Mouse (Mus musculus) heart, embryonic 14.5 days (tissue): ENCODE data around the gene Ddx41. TPM values are rescaled to one million over a fixed set of nuclear protein-coding genes. Genes with fewer than 3 reads are reported as not detected.

Source experiments
- ATAC-seq: fragments of 200-750 bp; cut with Nextera tagmentation; 2 replicates; pipeline ENCODE4 v1.8.0; 2017; ENCODE audit warnings: low read depth, moderate TSS enrichment; ENCODE audit not compliant: insufficient number of reproducible peaks, insufficient read depth, low FRiP score
- H3K27ac ChIP-seq, 2 experiments: fragments of 200-500 bp in 1 of 2; fragments of 300-500 bp in 1 of 2; sonication (generic) in 1 of 2; replicated peaks in 1 of 2; 2 replicates each; pipeline ENCODE4 v1.5.1; 2012 to 2014; ENCODE audit warnings: low read depth in 2 of 2, low read length in 2 of 2, control low read depth in 1 of 2, mild to moderate bottlenecking in 1 of 2, mixed read lengths in 1 of 2; ENCODE audit not compliant: control insufficient read depth in 1 of 2, insufficient read depth in 1 of 2
- H3K27me3 ChIP-seq: fragments of 300-500 bp; sonication (generic); 2 replicates; pipeline ENCODE4 v1.6.1; 2014; ENCODE audit warnings: mild to moderate bottlenecking, low read length, control low read depth; ENCODE audit not compliant: control insufficient read depth, insufficient read depth
- H3K36me3 ChIP-seq: fragments of 300-500 bp; sonication (generic); 2 replicates; pipeline ENCODE4 v1.6.1; 2014; ENCODE audit warnings: mild to moderate bottlenecking, control low read depth, low read length, mixed read lengths; ENCODE audit not compliant: control insufficient read depth, insufficient read depth
- H3K4me1 ChIP-seq, 2 experiments: fragments of 200-500 bp in 1 of 2; fragments of 300-500 bp in 1 of 2; sonication (generic) in 1 of 2; 2 replicates each; pipeline ENCODE4 v1.6.1; 2012 to 2014; ENCODE audit warnings: low read length in 2 of 2, control low read depth in 1 of 2, mixed read lengths in 1 of 2; ENCODE audit not compliant: control insufficient read depth in 2 of 2, insufficient read depth in 2 of 2
- H3K4me2 ChIP-seq: fragments of 300-500 bp; sonication (generic); 2 replicates; pipeline ENCODE4 v1.6.1; 2014; ENCODE audit warnings: mild to moderate bottlenecking, low read length
- H3K4me3 ChIP-seq, 2 experiments: fragments of 200-500 bp in 1 of 2; fragments of 300-500 bp in 1 of 2; sonication (generic) in 1 of 2; 2 replicates each; pipeline ENCODE4 v1.5.1; 2012 to 2014; ENCODE audit warnings: low read length in 2 of 2, mild to moderate bottlenecking in 2 of 2, control low read depth in 1 of 2, low read depth in 1 of 2, moderate library complexity in 1 of 2; ENCODE audit not compliant: control insufficient read depth in 1 of 2, insufficient read depth in 1 of 2
- H3K9ac ChIP-seq: fragments of 300-500 bp; sonication (generic); 2 replicates; pipeline ENCODE4 v1.6.1; 2014; ENCODE audit warnings: mild to moderate bottlenecking, low read length
- H3K9me3 ChIP-seq: fragments of 300-500 bp; sonication (generic); 2 replicates; pipeline ENCODE4 v1.6.1; 2016; ENCODE audit warnings: low read length, control low read depth; ENCODE audit not compliant: control insufficient read depth
- WGBS: fragments of 180-500 bp; shearing (Covaris S2); extraction: QIAGEN DNeasy Blood & Tissue Kit; methylation state at CpG from one replicate; pipeline ENCODE4 v1.1.7; 2014; 5-methylcytosine and 5-hydroxymethylcytosine counted together
- polyA plus RNA-seq: library from polyadenylated mRNA; unstranded; fragments of >200 nt; fragmentation: Nextera tagmentation; extraction: Ambion mirVana; gene quantifications from 2 replicates; pipeline ENCODE4 v1.2.1, GENCODE M21; 2014

Gene Ddx41
- polyA plus RNA-seq, 1 experiment from 2014 or later, result 28.9 TPM

GRCm38 (mm10) chr13:55513111-55513748 lies 23.2 kb downstream of the Ddx41 start, which contains the start of gene Pdlim7:
TSS of gene Pdlim7 (minus strand) at chr13:55513676.
- H3K4me1 ChIP-seq, result peaks cover 29 to 40% of the 10 kb centered on the region in 2 experiments
- peak; percentile 40; the same call in 1 of the 2 replicates for ATAC-seq
- under 1% methylated on average over 55 of the region's 55 CpGs for WGBS

GRCm38 (mm10) chr13:55512379-55513031 lies 24.0 kb downstream of the Ddx41 start:
- peaks cover 38% of the 10 kb centered on the region for H3K36me3 ChIP-seq
- H3K4me1 ChIP-seq, result peaks cover 29 to 41% of the 10 kb centered on the region in 2 experiments
- H3K4me2 ChIP-seq, result peak overlapping the region; percentile 92

More at GRCm38 (mm10) chr13:55513111-55513748, 23.2 kb downstream of the Ddx41 start, which contains the start of gene Pdlim7:
- Histone ChIP-seq H3K9ac (peak within 1 kb of the TSS; percentile 99), H3K27me3 (peaks cover 14% of the 10 kb centered on the region), H3K4me3 (peak within 1 kb of the TSS; percentile 84 to 99), H3K27ac (peak within 1 kb of the TSS; percentile 97 to 99), H3K36me3 (peaks cover 31% of the 10 kb centered on the region), H3K4me2 (peak within 1 kb of the TSS; percentile 92), H3K9me3 (no peaks in the 10 kb centered on the region)

GRCm38 (mm10) chr13:55511492-55511861 lies 25.0 kb downstream of the Ddx41 start:
- WGBS, result 7% methylated on average over 5 of the region's 5 CpGs
- Histone ChIP-seq H3K36me3 (peaks cover 48% of the 10 kb centered on the region), H3K9me3 (no peaks in the 10 kb centered on the region), H3K27me3 (peaks cover 8% of the 10 kb centered on the region), H3K27ac (peak overlapping the region; percentile 97 to 99), H3K4me1 (peaks cover 29 to 41% of the 10 kb centered on the region in 2 experiments), H3K4me3 (peak overlapping the region; percentile 84 to 99), H3K4me2 (peak overlapping the region; percentile 92), H3K9ac (peak overlapping the region; percentile 99)
- no peak for ATAC-seq

More at GRCm38 (mm10) chr13:55512379-55513031, 24.0 kb downstream of the Ddx41 start:
- Histone ChIP-seq H3K27me3 (peaks cover 8% of the 10 kb centered on the region), H3K9ac (peak overlapping the region; percentile 99), H3K27ac (peak overlapping the region; percentile 97 to 99), H3K4me3 (peak overlapping the region; percentile 84 to 99), H3K9me3 (no peaks in the 10 kb centered on the region)
- ATAC-seq, result peak; percentile 41
- WGBS, result 1% methylated on average over 25 of the region's 25 CpGs

- Histone ChIP-seq H3K9ac (peak overlapping the region; percentile 99), H3K27ac (peak overlapping the region; percentile 97 to 99), H3K36me3 (peaks cover 54% of the 10 kb centered on the region), H3K4me3 (peak overlapping the region; percentile 21 to 99), H3K4me2 (peak overlapping the region; percentile 92), H3K4me1 (peaks cover 29 to 41% of the 10 kb centered on the region in 2 experiments), H3K27me3 (peaks cover 8% of the 10 kb centered on the region), H3K9me3 (no peaks in the 10 kb centered on the region)
- ATAC-seq, result peak; percentile 78
- 3% methylated on average over 6 of the region's 6 CpGs for WGBS
These were observed 25.6 kb downstream of the Ddx41 start for GRCm38 (mm10) chr13:55510668-55511491.

- H3K36me3 ChIP-seq, result peaks cover 60% of the 10 kb centered on the region
- peak overlapping the region; percentile 6 to 17; a peak in 3 of 4 replicates for H3K4me3 ChIP-seq
- peaks cover 29 to 41% of the 10 kb centered on the region in 2 experiments for H3K4me1 ChIP-seq
- 10% methylated on average over 3 of the region's 3 CpGs for WGBS
- H3K27ac ChIP-seq, result peak overlapping the region; percentile 72 to 97
- peak; percentile 4 for ATAC-seq
- H3K4me2 ChIP-seq, result peak overlapping the region; percentile 92
- no peaks in the 10 kb centered on the region for H3K9me3 ChIP-seq
- H3K9ac ChIP-seq, result peak overlapping the region; percentile 63
- peaks cover 7% of the 10 kb centered on the region for H3K27me3 ChIP-seq
These were observed 26.2 kb downstream of the Ddx41 start for GRCm38 (mm10) chr13:55510332-55510667.

GRCm38 (mm10) chr13:55508531-55508930 lies 27.9 kb downstream of the Ddx41 start:
- H3K4me3 ChIP-seq, result no peak overlapping the region
- H3K9ac ChIP-seq, result no peak overlapping the region
- H3K4me2 ChIP-seq, result no peak overlapping the region
- peaks cover 78% of the 10 kb centered on the region for H3K36me3 ChIP-seq
- no peaks in the 10 kb centered on the region for H3K9me3 ChIP-seq
- no peak overlapping the region for H3K27ac ChIP-seq
- peaks cover 29 to 46% of the 10 kb centered on the region in 2 experiments for H3K4me1 ChIP-seq
- WGBS, result 88% methylated on average over 10 of the region's 10 CpGs
- H3K27me3 ChIP-seq, result no peaks in the 10 kb centered on the region
- ATAC-seq, result no peak

- Histone ChIP-seq H3K27me3 (no peaks in the 10 kb centered on the region), H3K36me3 (peaks cover 84% of the 10 kb centered on the region), H3K9ac (no peak overlapping the region), H3K4me1 (peaks cover 29 to 46% of the 10 kb centered on the region in 2 experiments), H3K9me3 (no peaks in the 10 kb centered on the region), H3K27ac (no peak overlapping the region), H3K4me3 (no peak overlapping the region), H3K4me2 (no peak overlapping the region)
- 66% methylated on average over 11 of the region's 11 CpGs for WGBS
- ATAC-seq, result no peak
These were observed 28.6 kb downstream of the Ddx41 start for GRCm38 (mm10) chr13:55507877-55508276.
